Mouse (Mus musculus) hindbrain, embryonic 10.5 days (tissue): Measurements from ENCODE around the gene Inka1. TPM values are rescaled to one million over a fixed set of nuclear protein-coding genes. Genes with fewer than 3 reads are reported as not detected.

Experiments used
- DNase-seq: peaks from one replicate; pipeline ENCODE4 v3.0.0-alpha.2; 2017; ENCODE audit warnings: low spot score
- H3K27ac ChIP-seq: fragments of 300-500 bp; sonication (generic); 2 replicates; pipeline ENCODE4 v1.5.1; 2016; ENCODE audit warnings: mild to moderate bottlenecking, moderate library complexity
- H3K27me3 ChIP-seq: fragments of 300-500 bp; sonication (generic); 2 replicates; pipeline ENCODE4 v1.6.1; 2016; ENCODE audit warnings: mild to moderate bottlenecking; ENCODE audit not compliant: poor library complexity, insufficient read depth, severe bottlenecking
- H3K36me3 ChIP-seq: fragments of 300-500 bp; sonication (generic); 2 replicates; pipeline ENCODE4 v1.6.1; 2016; ENCODE audit warnings: mild to moderate bottlenecking, moderate library complexity
- H3K4me1 ChIP-seq: fragments of 300-500 bp; sonication (generic); replicated peaks from 2 replicates; pipeline ENCODE4 v1.6.1; 2016; ENCODE audit warnings: mild to moderate bottlenecking
- H3K4me3 ChIP-seq: fragments of 300-500 bp; sonication (generic); 2 replicates; pipeline ENCODE4 v1.5.1; 2016; ENCODE audit warnings: mild to moderate bottlenecking, moderate library complexity
- H3K9me3 ChIP-seq: fragments of 300-500 bp; sonication (generic); 2 replicates; pipeline ENCODE4 v1.6.1; 2016; ENCODE audit warnings: mild to moderate bottlenecking, moderate library complexity
- WGBS: fragments of 180-500 bp; shearing (Covaris S2); methylation state at CpG from one replicate; pipeline ENCODE4 v1.1.7; 2016; 5-methylcytosine and 5-hydroxymethylcytosine counted together
- polyA plus RNA-seq: library from polyadenylated mRNA; unstranded; fragments of >200 nt; fragmentation: Nextera tagmentation; extraction: Ambion mirVana; gene quantifications from 2 replicates; pipeline ENCODE4 v1.2.1, GENCODE M21; 2016

Inka1 gene
- polyA plus RNA-seq, 1 experiment from 2014 or later, result 61.0 TPM

- Histone ChIP-seq H3K27ac (peak overlapping the region; percentile 88), H3K4me1 (peaks cover 68% of the 10 kb centered on the region), H3K36me3 (no peaks in the 10 kb centered on the region), H3K9me3 (no peaks in the 10 kb centered on the region), H3K27me3 (peaks cover 24% of the 10 kb centered on the region), H3K4me3 (peak overlapping the region; percentile 72)
- 45% methylated on average over 7 of the region's 7 CpGs for WGBS
- DNase-seq, result peak; percentile 65
Measured at GRCm38 (mm10) chr9:107981684-107982605, 3.7 kb downstream of the Inka1 start.

DNA sequence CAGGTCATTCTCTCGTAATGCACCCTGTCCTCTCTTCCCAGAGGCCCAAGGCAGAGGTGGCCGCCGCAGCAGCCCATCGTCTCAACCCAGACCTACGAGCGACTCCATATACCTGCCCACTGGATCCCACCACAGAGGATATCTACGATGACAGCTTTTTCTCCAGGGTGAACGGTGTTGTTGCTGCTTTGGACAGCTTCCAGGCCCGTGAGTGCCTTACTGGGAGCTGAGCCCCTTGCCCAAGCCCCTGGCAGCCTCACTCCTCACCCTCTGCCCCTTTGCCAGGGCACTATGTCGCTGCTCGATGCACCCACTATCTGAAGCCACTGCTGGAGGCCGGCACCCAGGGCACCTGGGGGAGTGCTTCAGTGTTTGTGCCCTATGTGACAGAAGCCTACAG, 6.9 kb downstream of the Inka1 start:
- Histone ChIP-seq H3K9me3 (no peaks in the 10 kb centered on the region), H3K27ac (peak overlapping the region; percentile 56), H3K27me3 (peaks cover 7% of the 10 kb centered on the region; the same call in 1 of the 2 replicates), H3K4me3 (no peak overlapping the region), H3K36me3 (no peaks in the 10 kb centered on the region), H3K4me1 (peaks cover 45% of the 10 kb centered on the region)
- WGBS, result 92% methylated on average over 12 of the region's 12 CpGs
- no peak for DNase-seq

DNA sequence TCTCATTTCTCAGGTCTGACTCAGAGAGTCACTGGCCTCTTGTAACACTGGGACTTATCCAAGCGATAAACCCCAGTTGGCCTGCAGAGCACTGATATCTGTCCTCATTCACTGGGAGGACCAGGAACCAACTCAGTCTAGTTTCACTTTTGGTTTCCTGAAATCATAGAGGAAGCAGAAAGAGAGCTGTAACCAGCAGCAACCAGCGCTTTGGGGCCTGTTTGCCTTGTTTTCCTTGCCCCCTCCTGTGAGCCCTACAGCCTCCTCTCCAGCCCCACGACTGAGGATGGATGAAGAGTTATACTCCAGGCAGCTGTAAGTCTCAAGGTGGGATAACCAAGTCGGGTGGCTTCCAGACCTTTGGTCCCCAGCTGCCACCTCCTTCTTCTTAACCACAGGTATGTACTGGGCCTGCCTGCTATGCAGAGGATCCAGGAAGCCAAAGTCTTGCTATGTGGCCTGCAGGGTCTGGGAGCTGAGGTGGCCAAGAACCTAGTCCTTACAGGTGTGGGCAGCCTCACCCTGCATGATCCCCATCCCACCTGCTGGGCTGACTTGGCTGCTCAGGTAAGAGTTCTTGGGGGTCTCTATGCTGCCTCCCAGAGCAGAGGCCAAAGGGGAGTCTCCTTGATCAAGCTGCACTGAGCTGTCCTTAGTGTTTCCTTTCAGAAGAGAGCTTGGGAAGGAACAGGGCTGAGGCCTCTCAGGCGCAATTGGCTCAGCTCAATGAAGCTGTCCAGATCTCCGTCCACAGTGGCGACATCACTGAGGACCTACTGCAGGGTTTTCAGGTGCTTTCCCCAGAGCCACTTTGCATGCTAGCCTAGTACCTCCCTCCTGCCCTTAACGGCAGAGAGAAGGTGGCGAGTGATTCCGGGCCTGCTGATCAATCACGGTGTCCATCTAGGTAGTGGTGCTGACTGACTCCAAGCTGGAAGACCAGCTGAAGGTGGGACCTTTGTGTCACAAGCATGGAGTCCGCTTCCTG, 10.0 kb downstream of the Inka1 start, which contains the start of gene Uba7:
TSS of gene Uba7 (plus strand) at position 107 of the 988 bp plus-strand sequence.
- WGBS, result 73% methylated on average over 12 of the region's 12 CpGs
- H3K36me3 ChIP-seq, result peaks cover 23% of the 10 kb centered on the region
- H3K9me3 ChIP-seq, result no peaks in the 10 kb centered on the region
- peaks cover 14% of the 10 kb centered on the region for H3K4me1 ChIP-seq
- H3K27ac ChIP-seq, result peak within 1 kb of the TSS; percentile 66
- no peak for DNase-seq
- H3K4me3 ChIP-seq, result peak within 1 kb of the TSS; percentile 16
- no peaks in the 10 kb centered on the region for H3K27me3 ChIP-seq

DNA sequence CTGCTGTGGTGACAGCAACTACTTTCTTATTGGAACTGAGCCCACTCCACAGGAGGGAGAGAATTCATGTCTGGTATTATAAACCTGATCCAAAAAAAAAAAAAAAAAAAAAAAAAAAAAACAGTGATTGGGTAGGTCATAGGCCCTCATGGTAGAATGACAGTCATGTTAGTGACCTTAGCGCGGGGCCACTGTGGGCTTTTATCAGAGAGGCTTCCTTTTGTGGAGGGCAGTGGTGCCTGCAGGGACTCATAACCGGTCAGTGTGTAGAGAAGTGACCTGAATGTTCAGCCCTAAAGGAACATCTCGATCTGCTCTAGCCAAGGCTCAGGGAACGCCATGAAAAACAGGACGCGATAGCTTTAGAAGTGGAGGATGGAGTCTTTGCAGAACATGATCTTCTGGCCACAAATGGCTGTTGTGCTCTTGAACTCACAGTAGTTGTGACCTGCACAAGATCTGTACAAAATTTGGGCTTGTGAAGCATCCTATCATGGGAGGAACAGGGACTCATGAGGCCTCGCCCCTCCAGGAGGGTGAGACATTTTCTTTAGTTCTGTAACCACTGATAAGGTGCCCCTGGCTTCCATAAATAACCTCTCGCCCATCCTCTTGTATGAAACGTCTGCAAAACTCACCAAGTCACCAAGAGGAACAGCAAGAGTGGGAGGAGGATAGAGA, 11.0 kb downstream of the Inka1 start:
- WGBS, result 80% methylated on average over 10 of the region's 10 CpGs
- DNase-seq, result no peak
- Histone ChIP-seq H3K9me3 (no peaks in the 10 kb centered on the region), H3K4me1 (peaks cover 6% of the 10 kb centered on the region), H3K4me3 (no peak overlapping the region), H3K27me3 (no peaks in the 10 kb centered on the region), H3K36me3 (peaks cover 34% of the 10 kb centered on the region), H3K27ac (no peak overlapping the region)

DNA sequence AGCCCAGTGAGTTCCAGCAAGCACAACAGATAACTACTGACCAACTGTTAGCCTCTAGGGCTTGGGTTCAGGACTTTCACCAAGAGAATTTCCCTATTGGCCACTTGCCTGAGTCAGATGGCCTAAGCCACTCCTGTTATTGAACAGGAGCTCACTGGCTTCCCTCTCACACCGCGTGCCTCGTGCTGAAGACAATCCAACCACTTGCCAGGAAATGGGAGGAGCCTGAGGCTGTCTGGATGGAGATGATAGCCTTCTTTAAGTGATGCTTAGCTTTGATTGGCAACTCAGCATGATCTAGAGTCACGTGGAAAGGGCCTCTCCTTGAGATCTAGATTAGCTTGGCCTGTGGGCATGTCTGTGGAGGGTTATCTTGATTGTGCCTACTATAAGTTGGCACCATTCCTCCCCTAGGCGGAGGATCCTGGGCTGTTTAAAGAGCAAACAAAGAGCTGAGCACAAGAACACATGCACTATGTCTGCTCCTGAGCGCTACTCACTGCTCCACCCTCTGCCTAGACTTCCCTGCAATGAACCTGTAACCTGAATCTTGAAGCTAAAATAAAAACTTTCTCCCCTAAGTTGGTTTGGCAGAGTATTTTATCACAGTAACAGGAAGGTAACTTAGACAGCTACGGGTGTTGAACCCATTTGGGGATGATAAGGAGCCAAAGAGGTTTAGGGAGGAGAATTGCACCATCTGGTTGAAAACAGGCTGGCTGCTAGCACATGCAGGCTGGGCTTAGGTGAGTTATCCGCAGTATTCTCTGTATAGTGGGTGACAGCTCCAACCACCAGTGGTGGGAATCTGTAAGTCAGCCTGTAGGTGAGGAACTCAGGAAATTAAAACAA, 13.8 kb downstream of the Inka1 start:
- peaks cover 6% of the 10 kb centered on the region for H3K4me1 ChIP-seq
- no peak overlapping the region for H3K4me3 ChIP-seq
- H3K9me3 ChIP-seq, result no peaks in the 10 kb centered on the region
- H3K36me3 ChIP-seq, result peaks cover 59% of the 10 kb centered on the region
- no peak overlapping the region for H3K27ac ChIP-seq
- 86% methylated on average over 8 of the region's 8 CpGs for WGBS
- H3K27me3 ChIP-seq, result no peaks in the 10 kb centered on the region
- no peak for DNase-seq

- no peaks in the 10 kb centered on the region; the same call in 1 of the 2 replicates for H3K4me1 ChIP-seq
- peaks cover 75% of the 10 kb centered on the region for H3K36me3 ChIP-seq
- H3K4me3 ChIP-seq, result no peak overlapping the region
- H3K9me3 ChIP-seq, result no peaks in the 10 kb centered on the region
- 89% methylated on average over 5 of the region's 5 CpGs for WGBS
- H3K27ac ChIP-seq, result no peak overlapping the region
- no peak for DNase-seq
- H3K27me3 ChIP-seq, result no peaks in the 10 kb centered on the region
Measured at GRCm38 (mm10) chr9:107970311-107970710, 15.4 kb downstream of the Inka1 start.

DNA sequence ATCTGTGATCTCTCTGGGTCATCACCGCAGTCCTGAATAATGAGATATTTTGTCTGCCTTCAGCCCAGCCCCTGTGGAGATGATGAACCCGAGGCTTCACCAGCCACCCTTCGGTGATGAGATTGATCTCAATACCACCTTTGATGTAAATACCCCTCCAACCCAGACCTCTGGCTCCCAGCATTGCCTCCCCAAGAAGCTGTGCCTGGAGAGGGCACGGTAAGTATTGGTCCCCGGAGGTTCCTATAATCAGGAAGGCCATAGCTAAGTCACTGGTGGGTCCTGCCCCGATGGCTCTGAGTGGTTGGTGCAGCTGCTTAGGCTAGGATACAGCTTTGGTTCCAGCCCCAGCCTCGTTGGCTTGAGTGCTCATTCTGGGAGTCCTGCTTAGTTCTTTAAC, 17.1 kb downstream of the Inka1 start:
- DNase-seq, result no peak
- Histone ChIP-seq H3K4me3 (no peak overlapping the region), H3K36me3 (peaks cover 93% of the 10 kb centered on the region), H3K27me3 (no peaks in the 10 kb centered on the region), H3K27ac (no peak overlapping the region), H3K4me1 (no peaks in the 10 kb centered on the region), H3K9me3 (no peaks in the 10 kb centered on the region)
- 93% methylated on average over 7 of the region's 7 CpGs for WGBS

GRCm38 (mm10) chr9:107967437-107967836, 18.2 kb downstream of the Inka1 start:
- DNase-seq, result no peak
- H3K27ac ChIP-seq, result no peak overlapping the region
- H3K9me3 ChIP-seq, result no peaks in the 10 kb centered on the region
- H3K36me3 ChIP-seq, result peaks cover 97% of the 10 kb centered on the region
- 90% methylated on average over 6 of the region's 6 CpGs for WGBS
- no peak overlapping the region for H3K4me3 ChIP-seq
- H3K4me1 ChIP-seq, result no peaks in the 10 kb centered on the region
- no peaks in the 10 kb centered on the region for H3K27me3 ChIP-seq

GRCm38 (mm10) chr9:107966676-107967075, 19.0 kb downstream of the Inka1 start:
- H3K36me3 ChIP-seq, result peaks cover 98% of the 10 kb centered on the region

GRCm38 (mm10) chr9:107964681-107965080, 21.0 kb downstream of the Inka1 start:
- peaks cover 98% of the 10 kb centered on the region for H3K36me3 ChIP-seq
- H3K27ac ChIP-seq, result no peak overlapping the region
- H3K4me1 ChIP-seq, result peaks cover 16% of the 10 kb centered on the region
- DNase-seq, result no peak
- H3K4me3 ChIP-seq, result no peak overlapping the region
- H3K27me3 ChIP-seq, result no peaks in the 10 kb centered on the region
- 92% methylated on average over 9 of the region's 9 CpGs for WGBS
- no peaks in the 10 kb centered on the region for H3K9me3 ChIP-seq

More at GRCm38 (mm10) chr9:107966676-107967075, 19.0 kb downstream of the Inka1 start:
- WGBS, result 92% methylated on average over 10 of the region's 10 CpGs
- Histone ChIP-seq H3K4me1 (peaks cover 5% of the 10 kb centered on the region; the same call in 1 of the 2 replicates), H3K9me3 (no peaks in the 10 kb centered on the region), H3K27ac (no peak overlapping the region), H3K27me3 (no peaks in the 10 kb centered on the region), H3K4me3 (no peak overlapping the region)
- no peak for DNase-seq

- 28% methylated on average over 5 of the region's 5 CpGs for WGBS
Measured at GRCm38 (mm10) chr9:107963700-107964099, 22.0 kb downstream of the Inka1 start.

More at GRCm38 (mm10) chr9:107963700-107964099, 22.0 kb downstream of the Inka1 start:
- H3K4me1 ChIP-seq, result peaks cover 16% of the 10 kb centered on the region
- H3K9me3 ChIP-seq, result no peaks in the 10 kb centered on the region
- H3K27me3 ChIP-seq, result no peaks in the 10 kb centered on the region
- no peak overlapping the region for H3K4me3 ChIP-seq
- DNase-seq, result peak; percentile 85
- no peak overlapping the region for H3K27ac ChIP-seq
- peaks cover 98% of the 10 kb centered on the region for H3K36me3 ChIP-seq
